Mouse (Mus musculus) limb, embryonic 14.5 days (tissue): ENCODE data around the gene Acsl6. TPM values are rescaled to one million over a fixed set of nuclear protein-coding genes. Genes with fewer than 3 reads are reported as not detected.
"Not testable (repeated sequence)": the region's sequence is repeated elsewhere in the genome, so short reads cannot be mapped to it uniquely, and the experiment has no call there.

Experiments
- ATAC-seq: fragments of 200-750 bp; cut with Nextera tagmentation; 2 replicates; pipeline ENCODE4 v1.8.0; 2017; ENCODE audit warnings: low read depth, moderate number of reproducible peaks, moderate TSS enrichment; ENCODE audit not compliant: low FRiP score
- DNase-seq: peaks from one replicate; pipeline ENCODE4 v3.0.0-alpha.2; 2015; ENCODE audit warnings: low spot score
- H3K27ac ChIP-seq: fragments of 300-500 bp; sonication (generic); replicated peaks from 2 replicates; pipeline ENCODE4 v1.5.1; 2014; ENCODE audit warnings: low read depth, mild to moderate bottlenecking, low read length, moderate library complexity, mixed read lengths
- H3K27me3 ChIP-seq: fragments of 300-500 bp; sonication (generic); 2 replicates; pipeline ENCODE4 v1.6.1; 2014; ENCODE audit warnings: low read length, mixed read lengths; ENCODE audit not compliant: control insufficient read depth, insufficient read depth
- H3K36me3 ChIP-seq: fragments of 300-500 bp; sonication (generic); 2 replicates; pipeline ENCODE4 v1.6.1; 2014; ENCODE audit warnings: mild to moderate bottlenecking, low read length, moderate library complexity, mixed read lengths; ENCODE audit not compliant: control insufficient read depth, insufficient read depth
- H3K4me1 ChIP-seq: fragments of 300-500 bp; sonication (generic); 2 replicates; pipeline ENCODE4 v1.6.1; 2014; ENCODE audit warnings: antibody characterized with exemption, low read length, mixed read lengths; ENCODE audit not compliant: control insufficient read depth, insufficient read depth
- H3K4me2 ChIP-seq: fragments of 300-500 bp; sonication (generic); replicated peaks from 2 replicates; pipeline ENCODE4 v1.6.1; 2014; ENCODE audit warnings: low read depth, mild to moderate bottlenecking, low read length, moderate library complexity; ENCODE audit not compliant: severe bottlenecking
- H3K4me3 ChIP-seq: fragments of 300-500 bp; sonication (generic); replicated peaks from 2 replicates; pipeline ENCODE4 v1.5.1; 2014; ENCODE audit warnings: low read length
- H3K9ac ChIP-seq: fragments of 300-500 bp; sonication (generic); 2 replicates; pipeline ENCODE4 v1.6.1; 2014; ENCODE audit warnings: mild to moderate bottlenecking, low read depth, low read length, moderate library complexity; ENCODE audit not compliant: severe bottlenecking
- H3K9me3 ChIP-seq: fragments of 300-500 bp; sonication (generic); 2 replicates; pipeline ENCODE4 v1.6.1; 2016; ENCODE audit warnings: low read length; ENCODE audit not compliant: control insufficient read depth
- POLR2A ChIP-seq: fragments of 200-500 bp; IDR thresholded peaks from 2 replicates; pipeline ENCODE4 v1.8.0; 2012; ENCODE audit warnings: inconsistent platforms, mild to moderate bottlenecking, moderate library complexity, borderline replicate concordance; ENCODE audit not compliant: insufficient read depth, insufficient read length; ENCODE audit errors: extremely low read depth
- WGBS: fragments of 180-500 bp; shearing (Covaris S2); extraction: QIAGEN DNeasy Blood & Tissue Kit; methylation state at CpG from one replicate; pipeline ENCODE4 v1.1.7; 2014; 5-methylcytosine and 5-hydroxymethylcytosine counted together
- polyA plus RNA-seq, 2 experiments: library from polyadenylated mRNA; depleted of rRNA in 1 of 2; stranded (reverse) in 1 of 2; unstranded in 1 of 2; fragments of >200 nt; fragmentation: Nextera tagmentation in 1 of 2; extraction: Ambion mirVana in 1 of 2; gene quantifications; 2 replicates each; pipeline versions ENCODE4 v1.2.1 to v1.2.3; 2012 to 2014

Gene Acsl6
- polyA plus RNA-seq, 2 experiments: 0.47 to 0.91 TPM

GRCm38 (mm10) chr11:54398058-54398457, 94.5 kb downstream of the Acsl6 start:
- Histone ChIP-seq H3K4me1 (no peaks in the 10 kb centered on the region), H3K4me3 (no peak overlapping the region), H3K9ac (no peak overlapping the region), H3K27me3 (no peaks in the 10 kb centered on the region), H3K4me2 (no peak overlapping the region), H3K9me3 (no peaks in the 10 kb centered on the region), H3K36me3 (no peaks in the 10 kb centered on the region), H3K27ac (no peak overlapping the region)
- DNase-seq (no peak), ATAC-seq (no peak)
- no peak for TF ChIP-seq POLR2A
- 81% methylated on average over 4 of the region's 4 CpGs for WGBS

- not testable (repeated sequence) for H3K36me3 ChIP-seq, H3K27me3 ChIP-seq, H3K4me3 ChIP-seq, ATAC-seq, H3K4me2 ChIP-seq, H3K27ac ChIP-seq, H3K9ac ChIP-seq, DNase-seq, H3K9me3 ChIP-seq, H3K4me1 ChIP-seq
- WGBS: 92% methylated on average over 20 of the region's 20 CpGs
Measured at GRCm38 (mm10) chr11:54400803-54401202, 97.2 kb downstream of the Acsl6 start.

GRCm38 (mm10) chr11:54404885-54405284, 101.3 kb downstream of the Acsl6 start:
- Histone ChIP-seq H3K27ac (no peak overlapping the region), H3K4me1 (no peaks in the 10 kb centered on the region), H3K27me3 (no peaks in the 10 kb centered on the region), H3K4me3 (no peak overlapping the region), H3K36me3 (no peaks in the 10 kb centered on the region), H3K4me2 (no peak overlapping the region), H3K9me3 (no peaks in the 10 kb centered on the region), H3K9ac (no peak overlapping the region)
- ATAC-seq (no peak), DNase-seq (no peak)
- 75% methylated on average over 4 of the region's 4 CpGs for WGBS
- TF ChIP-seq POLR2A: no peak

- no peaks in the 10 kb centered on the region for H3K27me3 ChIP-seq
- H3K9ac ChIP-seq: no peak overlapping the region
- no peaks in the 10 kb centered on the region for H3K9me3 ChIP-seq
- DNase-seq (no peak), ATAC-seq (no peak)
- TF ChIP-seq POLR2A: no peak
- no peak overlapping the region for H3K27ac ChIP-seq
- 77% methylated on average over 4 of the region's 4 CpGs for WGBS
- no peak overlapping the region for H3K4me3 ChIP-seq
- no peak overlapping the region for H3K4me2 ChIP-seq
- no peaks in the 10 kb centered on the region for H3K4me1 ChIP-seq
- no peaks in the 10 kb centered on the region for H3K36me3 ChIP-seq
Measured at GRCm38 (mm10) chr11:54406930-54407546, 103.4 kb downstream of the Acsl6 start.

GRCm38 (mm10) chr11:54410612-54411011, 107.0 kb downstream of the Acsl6 start:
- Histone ChIP-seq H3K4me1 (no peaks in the 10 kb centered on the region), H3K9ac (no peak overlapping the region), H3K9me3 (no peaks in the 10 kb centered on the region), H3K4me2 (no peak overlapping the region), H3K27ac (no peak overlapping the region), H3K27me3 (no peaks in the 10 kb centered on the region), H3K4me3 (no peak overlapping the region), H3K36me3 (no peaks in the 10 kb centered on the region)
- no peak for TF ChIP-seq POLR2A
- DNase-seq (no peak), ATAC-seq (no peak)

GRCm38 (mm10) chr11:54413017-54413416, 109.4 kb downstream of the Acsl6 start:
- no peaks in the 10 kb centered on the region for H3K9me3 ChIP-seq
- no peak for ATAC-seq
- H3K36me3 ChIP-seq: no peaks in the 10 kb centered on the region
- no peak overlapping the region for H3K27ac ChIP-seq
- DNase-seq: no peak
- no peak overlapping the region for H3K4me2 ChIP-seq
- no peak for TF ChIP-seq POLR2A
- H3K4me3 ChIP-seq: no peak overlapping the region
- no peaks in the 10 kb centered on the region for H3K27me3 ChIP-seq
- H3K9ac ChIP-seq: no peak overlapping the region
- 52% methylated on average over 6 of the region's 6 CpGs for WGBS
- no peaks in the 10 kb centered on the region for H3K4me1 ChIP-seq

Other genes with a start within 250 kb of the Acsl6 start
- 115 and 157 TPM in 2 replicates for gene Pdlim4, start 234.8 kb upstream of the Acsl6 start, polyA plus RNA-seq (2012; rRNA removed)
- gene Pdlim4, start 234.8 kb upstream of the Acsl6 start, polyA plus RNA-seq (2014; fragmentation: Nextera tagmentation; extraction: Ambion mirVana): 129 and 141 TPM in 2 replicates
- 106 TPM in 2 replicates for gene P4ha2, start 203.7 kb upstream of the Acsl6 start, polyA plus RNA-seq (2012; rRNA removed)
- 83.3 and 94.1 TPM in 2 replicates for gene P4ha2, start 203.7 kb upstream of the Acsl6 start, polyA plus RNA-seq (2014; fragmentation: Nextera tagmentation; extraction: Ambion mirVana)
- not detected in 2 replicates for gene Csf2, start 54.1 kb upstream of the Acsl6 start, polyA plus RNA-seq (2012; rRNA removed)
- not detected in 2 replicates for gene Csf2, start 54.1 kb upstream of the Acsl6 start, polyA plus RNA-seq (2014; fragmentation: Nextera tagmentation; extraction: Ambion mirVana)
- gene Il3, start 36.5 kb upstream of the Acsl6 start, polyA plus RNA-seq (2012; rRNA removed): not detected in 2 replicates
- not detected in 2 replicates for gene Il3, start 36.5 kb upstream of the Acsl6 start, polyA plus RNA-seq (2014; fragmentation: Nextera tagmentation; extraction: Ambion mirVana)
- gene Meikin, start 66.9 kb downstream of the Acsl6 start, polyA plus RNA-seq (2012; rRNA removed): not detected in 2 replicates
- gene Meikin, start 66.9 kb downstream of the Acsl6 start, polyA plus RNA-seq (2014; fragmentation: Nextera tagmentation; extraction: Ambion mirVana): not detected in 2 replicates
- gene Fnip1, start 134.4 kb downstream of the Acsl6 start, polyA plus RNA-seq (2012; rRNA removed): 9.0 and 9.7 TPM in 2 replicates
- 13.4 and 13.9 TPM in 2 replicates for gene Fnip1, start 134.4 kb downstream of the Acsl6 start, polyA plus RNA-seq (2014; fragmentation: Nextera tagmentation; extraction: Ambion mirVana)
- 13.8 and 17.5 TPM in 2 replicates for gene Rapgef6, start 219.0 kb downstream of the Acsl6 start, polyA plus RNA-seq (2012; rRNA removed)
- 26.6 and 27.7 TPM in 2 replicates for gene Rapgef6, start 219.0 kb downstream of the Acsl6 start, polyA plus RNA-seq (2014; fragmentation: Nextera tagmentation; extraction: Ambion mirVana)